Mouse (Mus musculus): ENCODE measurements around the gene Nup85.

DNA sequence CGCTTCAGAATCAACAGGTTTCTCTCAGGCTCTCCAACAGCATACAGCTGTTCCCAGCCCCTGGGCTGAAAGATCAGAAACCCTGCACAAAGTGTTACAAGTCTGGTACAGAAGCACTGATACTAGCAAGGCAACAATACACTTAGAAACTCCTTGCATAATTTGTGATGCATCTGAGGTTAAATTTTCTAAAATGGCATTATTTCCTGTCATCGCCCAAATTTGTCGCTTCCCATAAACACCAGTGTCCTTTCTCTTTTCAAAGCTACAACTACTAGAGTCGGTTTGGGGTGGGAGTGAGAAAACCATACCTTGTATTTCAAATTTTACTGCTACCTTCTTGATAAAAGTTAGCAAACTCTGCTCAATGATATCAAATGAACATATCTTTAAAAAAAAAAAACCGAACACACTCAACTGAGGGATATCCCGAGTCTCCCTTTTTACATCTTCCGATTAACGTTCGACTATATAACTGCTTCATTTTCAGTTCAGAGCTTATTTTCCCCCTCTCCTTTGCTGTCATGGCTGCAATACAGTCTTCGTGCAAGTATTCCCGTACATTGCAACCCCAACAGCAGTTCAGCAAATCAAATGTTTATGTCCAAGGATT, 29.4 kb upstream of the Nup85 start:
- TF ChIP-seq FLI1 (IDR thresholded peaks at IDR 0.05; ENCODE audit: low read length) (no peak), GATA1 (IDR thresholded peaks at IDR 0.05; ENCODE audit: borderline replicate concordance, low read length) (no peak)

All from megakaryocyte, embryonic 14.5 days (primary cell).